Mouse (Mus musculus) forebrain, embryonic 15.5 days (tissue): Measurements from ENCODE around the gene Gpr84. TPM values are rescaled to one million over a fixed set of nuclear protein-coding genes. Genes with fewer than 3 reads are reported as not detected.

Experiments
- ATAC-seq: fragments of 200-750 bp; cut with Nextera tagmentation; replicated peaks from 2 replicates; pipeline ENCODE4 v1.8.0; 2017; ENCODE audit warnings: mild to moderate bottlenecking, moderate TSS enrichment, moderate library complexity
- H3K27ac ChIP-seq: fragments of 300-500 bp; sonication (generic); replicated peaks from 2 replicates; pipeline ENCODE4 v1.5.1; 2015; ENCODE audit warnings: mild to moderate bottlenecking, inconsistent platforms
- H3K27me3 ChIP-seq: fragments of 300-500 bp; sonication (generic); 2 replicates; pipeline ENCODE4 v1.6.1; 2015; ENCODE audit warnings: inconsistent platforms
- H3K36me3 ChIP-seq: fragments of 300-500 bp; sonication (generic); 2 replicates; pipeline ENCODE4 v1.6.1; 2015; ENCODE audit warnings: mild to moderate bottlenecking, inconsistent platforms
- H3K4me1 ChIP-seq: fragments of 300-500 bp; sonication (generic); 2 replicates; pipeline ENCODE4 v1.6.1; 2015; ENCODE audit warnings: inconsistent platforms
- H3K4me2 ChIP-seq: fragments of 300-500 bp; sonication (generic); replicated peaks from 2 replicates; pipeline ENCODE4 v1.6.1; 2015; ENCODE audit warnings: mild to moderate bottlenecking, inconsistent platforms
- H3K4me3 ChIP-seq: fragments of 300-500 bp; sonication (generic); 2 replicates; pipeline ENCODE4 v1.5.1; 2015; ENCODE audit warnings: mild to moderate bottlenecking, inconsistent platforms
- H3K9ac ChIP-seq: fragments of 300-500 bp; sonication (generic); replicated peaks from 2 replicates; pipeline ENCODE4 v1.6.1; 2015; ENCODE audit warnings: mild to moderate bottlenecking, inconsistent platforms
- H3K9me3 ChIP-seq: fragments of 300-500 bp; sonication (generic); 2 replicates; pipeline ENCODE4 v1.6.1; 2016; ENCODE audit warnings: inconsistent platforms
- WGBS: fragments of 180-500 bp; shearing (Covaris S2); methylation state at CpG from one replicate; pipeline ENCODE4 v1.1.7; 2015; ENCODE audit warnings: mixed read lengths; 5-methylcytosine and 5-hydroxymethylcytosine counted together
- polyA plus RNA-seq: library from polyadenylated mRNA; unstranded; fragments of >200 nt; fragmentation: Nextera tagmentation; extraction: Ambion mirVana; gene quantifications from 2 replicates; pipeline ENCODE4 v1.2.1, GENCODE M21; 2015

The Gpr84 gene
- polyA plus RNA-seq: 0.28 and 0.37 TPM in 2 replicates

GRCm38 (mm10) chr15:103310365-103310910 lies at the start of gene Gpr84:
Gpr84 (minus strand) TSS chr15:103310612.
- 77% methylated on average over 6 of the region's 6 CpGs for WGBS
- H3K4me1 ChIP-seq: peaks cover 33% of the 10 kb centered on the region
- no peak within 1 kb of the TSS for H3K27ac ChIP-seq
- no peak within 1 kb of the TSS for H3K4me3 ChIP-seq
- peaks cover 4% of the 10 kb centered on the region; the same call in 1 of the 2 replicates for H3K36me3 ChIP-seq
- ATAC-seq: no peak
- no peaks in the 10 kb centered on the region for H3K27me3 ChIP-seq
- H3K9me3 ChIP-seq: no peaks in the 10 kb centered on the region
- H3K4me2 ChIP-seq: no peak within 1 kb of the TSS
- no peak within 1 kb of the TSS for H3K9ac ChIP-seq

- Histone ChIP-seq H3K27ac (no peak overlapping the region), H3K9me3 (no peaks in the 10 kb centered on the region), H3K27me3 (no peaks in the 10 kb centered on the region), H3K4me3 (no peak overlapping the region), H3K4me2 (no peak overlapping the region), H3K36me3 (no peaks in the 10 kb centered on the region), H3K9ac (no peak overlapping the region), H3K4me1 (peaks cover 2% of the 10 kb centered on the region; the same call in 1 of the 2 replicates)
- WGBS: 84% methylated on average over 5 of the region's 5 CpGs
- no peak for ATAC-seq
These were observed 49.6 kb upstream of the Gpr84 start for GRCm38 (mm10) chr15:103359869-103360602.

GRCm38 (mm10) chr15:103359122-103359510 lies 48.7 kb upstream of the Gpr84 start:
- Histone ChIP-seq H3K27me3 (no peaks in the 10 kb centered on the region), H3K4me1 (no peaks in the 10 kb centered on the region), H3K4me3 (no peak overlapping the region), H3K9ac (no peak overlapping the region), H3K9me3 (no peaks in the 10 kb centered on the region), H3K27ac (no peak overlapping the region), H3K36me3 (no peaks in the 10 kb centered on the region), H3K4me2 (no peak overlapping the region)
- ATAC-seq: 0 out of 2 replicates have a peak, but pooled peaks have one; percentile 2
- WGBS: 83% methylated on average over 1 of the region's 1 CpGs

GRCm38 (mm10) chr15:103358278-103359121 lies 48.1 kb upstream of the Gpr84 start:
- no peak overlapping the region for H3K4me2 ChIP-seq
- no peaks in the 10 kb centered on the region for H3K27me3 ChIP-seq
- WGBS: 43% methylated on average over 4 of the region's 4 CpGs
- H3K4me1 ChIP-seq: no peaks in the 10 kb centered on the region
- H3K9me3 ChIP-seq: no peaks in the 10 kb centered on the region
- no peak overlapping the region for H3K4me3 ChIP-seq
- H3K27ac ChIP-seq: no peak overlapping the region
- peak; percentile 39 for ATAC-seq
- H3K36me3 ChIP-seq: no peaks in the 10 kb centered on the region
- no peak overlapping the region for H3K9ac ChIP-seq

- Histone ChIP-seq H3K27me3 (no peaks in the 10 kb centered on the region), H3K9me3 (no peaks in the 10 kb centered on the region), H3K27ac (no peak overlapping the region), H3K9ac (no peak overlapping the region), H3K4me1 (no peaks in the 10 kb centered on the region), H3K36me3 (no peaks in the 10 kb centered on the region), H3K4me3 (no peak overlapping the region), H3K4me2 (no peak overlapping the region)
- ATAC-seq: no peak
- WGBS: 86% methylated on average over 4 of the region's 4 CpGs
These were observed 47.4 kb upstream of the Gpr84 start for GRCm38 (mm10) chr15:103357817-103358216.

- WGBS: 78% methylated on average over 4 of the region's 4 CpGs
- no peak overlapping the region for H3K27ac ChIP-seq
- H3K4me3 ChIP-seq: no peak overlapping the region
- no peaks in the 10 kb centered on the region for H3K27me3 ChIP-seq
- no peaks in the 10 kb centered on the region for H3K36me3 ChIP-seq
- ATAC-seq: no peak
- no peak overlapping the region for H3K9ac ChIP-seq
- H3K9me3 ChIP-seq: no peaks in the 10 kb centered on the region
- H3K4me2 ChIP-seq: no peak overlapping the region
- H3K4me1 ChIP-seq: no peaks in the 10 kb centered on the region
These were observed 45.7 kb upstream of the Gpr84 start for GRCm38 (mm10) chr15:103356130-103356529.

GRCm38 (mm10) chr15:103355420-103355819 lies 45.0 kb upstream of the Gpr84 start:
- H3K4me1 ChIP-seq: no peaks in the 10 kb centered on the region
- WGBS: 82% methylated on average over 4 of the region's 4 CpGs

GRCm38 (mm10) chr15:103354690-103355089 lies 44.3 kb upstream of the Gpr84 start:
- no peak for ATAC-seq
- 86% methylated on average over 2 of the region's 2 CpGs for WGBS

More at GRCm38 (mm10) chr15:103355420-103355819, 45.0 kb upstream of the Gpr84 start:
- no peak overlapping the region for H3K9ac ChIP-seq
- H3K9me3 ChIP-seq: no peaks in the 10 kb centered on the region
- no peaks in the 10 kb centered on the region for H3K36me3 ChIP-seq
- no peak overlapping the region for H3K27ac ChIP-seq
- no peaks in the 10 kb centered on the region for H3K27me3 ChIP-seq
- no peak overlapping the region for H3K4me2 ChIP-seq
- H3K4me3 ChIP-seq: no peak overlapping the region
- ATAC-seq: no peak

GRCm38 (mm10) chr15:103353511-103354256 lies 43.3 kb upstream of the Gpr84 start:
- no peaks in the 10 kb centered on the region for H3K9me3 ChIP-seq
- H3K27me3 ChIP-seq: no peaks in the 10 kb centered on the region
- no peak for ATAC-seq
- 95% methylated on average over 11 of the region's 11 CpGs for WGBS
- H3K4me2 ChIP-seq: no peak overlapping the region
- no peak overlapping the region for H3K9ac ChIP-seq
- no peak overlapping the region for H3K4me3 ChIP-seq
- H3K4me1 ChIP-seq: no peaks in the 10 kb centered on the region
- no peak overlapping the region for H3K27ac ChIP-seq
- no peaks in the 10 kb centered on the region for H3K36me3 ChIP-seq

More at GRCm38 (mm10) chr15:103354690-103355089, 44.3 kb upstream of the Gpr84 start:
- Histone ChIP-seq H3K9ac (no peak overlapping the region), H3K36me3 (no peaks in the 10 kb centered on the region), H3K9me3 (no peaks in the 10 kb centered on the region), H3K4me3 (no peak overlapping the region), H3K4me2 (no peak overlapping the region), H3K27me3 (no peaks in the 10 kb centered on the region), H3K4me1 (no peaks in the 10 kb centered on the region), H3K27ac (no peak overlapping the region)

GRCm38 (mm10) chr15:103352856-103353255 lies 42.4 kb upstream of the Gpr84 start:
- Histone ChIP-seq H3K9ac (no peak overlapping the region), H3K4me2 (no peak overlapping the region), H3K4me1 (no peaks in the 10 kb centered on the region), H3K9me3 (no peaks in the 10 kb centered on the region), H3K36me3 (no peaks in the 10 kb centered on the region), H3K27ac (no peak overlapping the region), H3K4me3 (no peak overlapping the region), H3K27me3 (no peaks in the 10 kb centered on the region)
- WGBS: 35% methylated on average over 4 of the region's 4 CpGs
- ATAC-seq: no peak

- Histone ChIP-seq H3K4me3 (no peak overlapping the region), H3K36me3 (no peaks in the 10 kb centered on the region), H3K27ac (no peak overlapping the region), H3K9me3 (no peaks in the 10 kb centered on the region), H3K4me2 (no peak overlapping the region), H3K9ac (no peak overlapping the region), H3K27me3 (no peaks in the 10 kb centered on the region), H3K4me1 (no peaks in the 10 kb centered on the region)
- 4% methylated on average over 2 of the region's 2 CpGs for WGBS
- no peak for ATAC-seq
These were observed 36.9 kb upstream of the Gpr84 start for GRCm38 (mm10) chr15:103347275-103347684.
